Mouse (Mus musculus): Measurements from ENCODE around the gene Arpc1a. TPM values are rescaled to one million over a fixed set of nuclear protein-coding genes. Genes with fewer than 3 reads are reported as not detected.
"Not testable (repeated sequence)": the region's sequence is repeated elsewhere in the genome, so short reads cannot be mapped to it uniquely, and the experiment has no call there.

Arpc1a gene
- total RNA-seq (2021) = 10 to 100 TPM; 71.9 to 78.2 TPM

- peak; percentile 95 for DNase-seq
These were observed at the start of gene Arpc1a, which contains the start of gene Kpna7 for GRCm38 (mm10) chr5:145083632-145084451. TSS of gene Arpc1a (plus strand) at chr5:145083830. TSS of gene Kpna7 (minus strand) at chr5:145084030.

GRCm38 (mm10) chr5:145041628-145042027 lies 42.0 kb upstream of the Arpc1a start:
- DNase-seq = peak; percentile 24

GRCm38 (mm10) chr5:145042690-145043089 lies 40.9 kb upstream of the Arpc1a start, which contains the start of gene 1700018F24Rik:
TSS of gene 1700018F24Rik (plus strand) at chr5:145042990.
- DNase-seq = not testable (repeated sequence)

GRCm38 (mm10) chr5:145054187-145054586 lies 29.4 kb upstream of the Arpc1a start:
- not testable (repeated sequence) for DNase-seq

GRCm38 (mm10) chr5:145057907-145058306 lies 25.7 kb upstream of the Arpc1a start:
- no peak for DNase-seq

- no peak for DNase-seq
These were observed 24.9 kb upstream of the Arpc1a start for GRCm38 (mm10) chr5:145058722-145059121.

- DNase-seq = no peak
These were observed 24.1 kb upstream of the Arpc1a start for GRCm38 (mm10) chr5:145059524-145059923.

- DNase-seq = no peak
These were observed 18.8 kb upstream of the Arpc1a start for GRCm38 (mm10) chr5:145064765-145065340.

- DNase-seq = no peak
These were observed 14.8 kb upstream of the Arpc1a start for GRCm38 (mm10) chr5:145068863-145069262.

- peak; percentile 83 for DNase-seq
These were observed 13.9 kb upstream of the Arpc1a start for GRCm38 (mm10) chr5:145069707-145070106.

GRCm38 (mm10) chr5:145071342-145071741 lies 12.3 kb upstream of the Arpc1a start:
- no peak for DNase-seq

- no peak for DNase-seq
These were observed 8.5 kb upstream of the Arpc1a start for GRCm38 (mm10) chr5:145075081-145075480.

- no peak for DNase-seq
These were observed 1.6 kb upstream of the Arpc1a start for GRCm38 (mm10) chr5:145081866-145082613.

- DNase-seq = not testable (repeated sequence)
These were observed 429 bp upstream of the Arpc1a start for GRCm38 (mm10) chr5:145083201-145083600.

- DNase-seq = no peak
These were observed 1.2 kb downstream of the Arpc1a start for GRCm38 (mm10) chr5:145084822-145085221.

GRCm38 (mm10) chr5:145088186-145088585 lies 4.6 kb downstream of the Arpc1a start:
- DNase-seq = no peak

- no peak for DNase-seq
These were observed 6.2 kb downstream of the Arpc1a start for GRCm38 (mm10) chr5:145089878-145090277.

- DNase-seq = no peak
These were observed 12.6 kb downstream of the Arpc1a start for GRCm38 (mm10) chr5:145096195-145096594.

GRCm38 (mm10) chr5:145098340-145098821 lies 14.8 kb downstream of the Arpc1a start:
- no peak for DNase-seq

GRCm38 (mm10) chr5:145100960-145101359 lies 17.3 kb downstream of the Arpc1a start:
- DNase-seq = peak; percentile 39

GRCm38 (mm10) chr5:145101451-145101850 lies 17.8 kb downstream of the Arpc1a start:
- DNase-seq = not testable (repeated sequence)

GRCm38 (mm10) chr5:145102706-145103105 lies 19.1 kb downstream of the Arpc1a start:
- no peak for DNase-seq

- no peak for DNase-seq
These were observed 20.7 kb downstream of the Arpc1a start for GRCm38 (mm10) chr5:145104328-145104727.
